Mouse (Mus musculus) erythroblast, embryonic 14.5 days (primary cell): ENCODE measurements around the gene Gm13285.
"Not testable (repeated sequence)": the region's sequence is repeated elsewhere in the genome, so short reads cannot be mapped to it uniquely, and the experiment has no call there.

Experiments used
- GATA1 ChIP-seq: IDR thresholded peaks from 2 replicates; pipeline ENCODE4 v1.6.1; 2012; ENCODE audit warnings: low read length, inconsistent platforms, mixed read lengths
- TAL1 ChIP-seq: IDR thresholded peaks from 3 replicates; pipeline ENCODE4 v1.6.1; 2012; ENCODE audit warnings: low read length, inconsistent platforms, mixed read lengths

DNA sequence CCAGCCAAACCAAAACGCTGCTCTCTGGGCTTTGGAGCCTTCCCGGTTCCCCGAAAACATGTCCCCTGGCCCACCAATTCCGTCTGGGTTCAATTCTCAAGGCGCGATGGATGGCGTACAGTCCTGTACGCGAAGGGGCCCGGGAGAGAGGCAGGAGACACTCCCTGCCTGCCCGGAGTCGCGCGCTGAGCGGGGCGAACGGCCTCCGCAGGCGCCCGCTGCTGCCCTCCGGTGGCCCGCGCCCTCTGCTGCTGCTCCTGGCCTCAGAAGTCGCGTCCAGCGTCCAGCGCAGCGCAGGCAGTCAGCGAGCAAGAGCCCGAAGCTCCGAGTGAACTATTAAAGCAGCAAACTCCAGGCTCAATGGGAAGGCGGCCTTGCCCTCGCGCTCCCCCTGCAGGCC is 6.3 kb downstream of the Gm13285 start:
- not testable (repeated sequence) for TF ChIP-seq GATA1, TAL1
